Mouse (Mus musculus): ENCODE measurements at regions not wholly inside any gene's neighbourhood (a gene's known extent, or its start where the extent isn't known, plus 50 kb on each side); places are given as distances from the start of the nearest gene placed in this dataset.

DNA sequence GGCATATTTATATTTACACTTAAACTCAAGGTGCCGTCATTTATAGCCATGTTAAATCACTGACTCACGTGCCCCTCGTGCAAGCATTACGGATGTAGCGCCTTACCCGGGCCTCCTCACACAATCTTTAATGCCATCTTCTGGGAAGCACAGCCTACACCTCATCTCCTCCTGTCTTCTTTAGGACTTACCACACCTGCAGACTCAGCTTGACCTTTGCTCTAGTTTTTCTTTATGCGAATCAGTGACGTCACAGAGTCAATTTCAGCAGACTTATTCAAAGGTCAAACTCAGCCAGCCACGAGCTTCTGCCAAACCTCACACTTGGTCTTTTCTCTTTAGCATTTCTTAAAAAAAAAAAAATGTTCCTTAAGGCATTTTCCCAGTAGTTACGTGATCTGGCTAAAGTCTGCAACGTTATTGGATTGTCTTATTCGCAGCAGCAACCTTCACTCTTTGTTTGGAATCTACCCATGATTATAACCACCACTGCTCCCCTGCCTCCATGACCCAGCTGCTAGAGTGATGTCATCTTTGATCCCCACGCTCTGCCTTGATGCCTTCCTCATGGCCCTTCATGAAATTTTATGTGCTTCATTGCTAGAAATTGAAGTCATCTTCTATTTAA, 285.3 kb downstream of the Lmo7 start:
- Histone ChIP-seq H3K4me1 (replicated peaks; ENCODE audit: control insufficient read depth, insufficient read depth, low read length) (no peaks in the 10 kb centered on the region), H3K27me3 (ENCODE audit: control insufficient read depth, insufficient read depth, low read length) (no peaks in the 10 kb centered on the region), H3K4me3 (ENCODE audit: control insufficient read depth, insufficient read depth, low read length) (no peak overlapping the region), H3K36me3 (ENCODE audit: control insufficient read depth, insufficient read depth, low read length) (no peaks in the 10 kb centered on the region), H3K27ac (ENCODE audit: control insufficient read depth, insufficient read depth, low read length) (no peak overlapping the region)
- TF ChIP-seq CTCF (IDR thresholded peaks at IDR 0.05; ENCODE audit: borderline replicate concordance, control insufficient read depth, extremely low read depth, insufficient read depth, low read length, poor library complexity) (no peak), POLR2A (IDR thresholded peaks at IDR 0.05; ENCODE audit: control insufficient read depth, extremely low read depth, insufficient read depth, low read length, poor library complexity) (no peak)
- no peak for DNase-seq
- WGBS, result 91% methylated on average over 13 of the region's 13 CpGs

DNA sequence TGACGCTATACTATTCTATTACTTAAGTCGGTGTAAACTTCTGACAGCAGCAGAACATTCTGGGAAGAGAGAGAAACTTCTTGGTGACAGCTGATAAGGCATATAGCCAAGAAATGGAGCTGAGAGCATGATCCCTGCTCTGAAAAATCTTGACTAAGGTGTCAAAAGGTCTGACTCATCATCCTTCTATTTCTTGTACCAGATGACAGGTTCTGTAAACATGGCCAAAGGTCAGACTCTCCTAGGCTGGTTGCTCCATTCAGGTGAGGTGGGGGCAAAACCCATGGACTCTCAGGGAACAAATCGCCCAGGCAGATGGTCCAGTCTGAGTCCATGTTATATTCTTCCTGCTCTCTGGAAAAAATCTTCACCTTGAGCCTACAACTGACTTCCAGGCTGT, 283.5 kb downstream of the Lmo7 start:
- Histone ChIP-seq H3K36me3 (ENCODE audit: control insufficient read depth, insufficient read depth, low read length) (no peaks in the 10 kb centered on the region), H3K4me1 (replicated peaks; ENCODE audit: control insufficient read depth, insufficient read depth, low read length) (no peaks in the 10 kb centered on the region), H3K27me3 (ENCODE audit: control insufficient read depth, insufficient read depth, low read length) (no peaks in the 10 kb centered on the region), H3K27ac (ENCODE audit: control insufficient read depth, insufficient read depth, low read length) (no peak overlapping the region), H3K4me3 (ENCODE audit: control insufficient read depth, insufficient read depth, low read length) (no peak overlapping the region)
- 86% methylated on average over 3 of the region's 3 CpGs for WGBS
- TF ChIP-seq POLR2A (IDR thresholded peaks at IDR 0.05; ENCODE audit: control insufficient read depth, extremely low read depth, insufficient read depth, low read length, poor library complexity) (no peak), CTCF (IDR thresholded peaks at IDR 0.05; ENCODE audit: borderline replicate concordance, control insufficient read depth, extremely low read depth, insufficient read depth, low read length, poor library complexity) (no peak)
- no peak for DNase-seq

DNA sequence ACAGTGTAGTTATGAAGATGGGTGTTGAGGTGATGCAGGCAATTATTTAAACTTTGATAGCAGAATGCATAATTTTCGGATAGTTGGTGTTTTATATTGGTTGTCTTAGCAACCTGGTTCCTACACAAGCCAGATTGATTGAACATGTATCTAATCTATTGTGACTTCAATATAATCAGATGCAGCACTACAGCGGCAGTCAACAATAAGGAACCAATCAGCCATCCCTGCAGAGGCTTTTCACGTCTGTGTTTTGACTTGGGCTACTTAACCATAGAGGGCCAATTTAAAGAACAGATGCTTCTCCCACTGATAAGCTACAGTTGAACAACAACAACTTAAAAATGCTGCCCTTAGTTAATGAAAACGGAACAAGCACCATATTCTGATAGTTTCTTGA, 267.8 kb downstream of the Lmo7 start:
- WGBS, result 78% methylated on average over 4 of the region's 4 CpGs
- TF ChIP-seq POLR2A (IDR thresholded peaks at IDR 0.05; ENCODE audit: control insufficient read depth, extremely low read depth, insufficient read depth, low read length, poor library complexity) (no peak), CTCF (IDR thresholded peaks at IDR 0.05; ENCODE audit: borderline replicate concordance, control insufficient read depth, extremely low read depth, insufficient read depth, low read length, poor library complexity) (no peak)
- Histone ChIP-seq H3K36me3 (ENCODE audit: control insufficient read depth, insufficient read depth, low read length) (no peaks in the 10 kb centered on the region), H3K4me1 (replicated peaks; ENCODE audit: control insufficient read depth, insufficient read depth, low read length) (no peaks in the 10 kb centered on the region), H3K27ac (ENCODE audit: control insufficient read depth, insufficient read depth, low read length) (no peak overlapping the region), H3K4me3 (ENCODE audit: control insufficient read depth, insufficient read depth, low read length) (no peak overlapping the region), H3K27me3 (ENCODE audit: control insufficient read depth, insufficient read depth, low read length) (no peaks in the 10 kb centered on the region)
- no peak for DNase-seq

DNA sequence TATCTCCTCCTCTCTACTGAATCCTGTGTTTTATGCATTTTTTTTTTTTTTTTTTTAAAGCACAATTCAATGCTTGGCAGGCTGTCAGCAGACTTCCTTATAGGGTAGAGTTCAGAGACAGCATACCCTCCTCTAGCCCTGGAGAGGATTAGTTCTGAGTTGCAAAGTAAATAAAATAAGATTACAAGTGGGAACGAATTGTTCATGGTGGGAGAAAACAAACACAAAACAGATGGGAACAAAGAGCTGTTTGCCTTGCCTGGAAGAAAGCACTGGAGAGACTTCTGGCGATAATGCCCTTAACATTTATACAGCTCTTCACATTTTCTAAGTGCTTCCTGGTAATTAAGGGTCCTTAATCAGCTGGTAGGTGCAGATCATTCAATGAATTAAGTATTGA, 254.6 kb downstream of the Lmo7 start:
- no peaks in the 10 kb centered on the region for H3K27me3 ChIP-seq (ENCODE audit: control insufficient read depth, insufficient read depth, low read length)
- no peak for DNase-seq
- WGBS, result 63% methylated on average over 2 of the region's 2 CpGs
- H3K4me1 ChIP-seq (replicated peaks; ENCODE audit: control insufficient read depth, insufficient read depth, low read length), result no peaks in the 10 kb centered on the region
- no peaks in the 10 kb centered on the region for H3K36me3 ChIP-seq (ENCODE audit: control insufficient read depth, insufficient read depth, low read length)
- no peak for TF ChIP-seq POLR2A (IDR thresholded peaks at IDR 0.05; ENCODE audit: control insufficient read depth, extremely low read depth, insufficient read depth, low read length, poor library complexity)
- no peak for TF ChIP-seq CTCF (IDR thresholded peaks at IDR 0.05; ENCODE audit: borderline replicate concordance, control insufficient read depth, extremely low read depth, insufficient read depth, low read length, poor library complexity)
- no peak overlapping the region for H3K27ac ChIP-seq (ENCODE audit: control insufficient read depth, insufficient read depth, low read length)
- H3K4me3 ChIP-seq (ENCODE audit: control insufficient read depth, insufficient read depth, low read length), result no peak overlapping the region

Measured in thymus, adult 2 months (tissue).